Mouse (Mus musculus) liver, adult 2 months (tissue): ENCODE results near the gene Plcg1.

Experiments used
- CTCF ChIP-seq: fragments of 200-500 bp; IDR thresholded peaks from 2 replicates; pipeline ENCODE4 v1.5.1; 2011; ENCODE audit warnings: low read depth, low read length, control low read depth
- POLR2A ChIP-seq: fragments of 200-500 bp; IDR thresholded peaks from 2 replicates; pipeline ENCODE4 v1.6.1; 2011; ENCODE audit warnings: low read length, control low read depth; ENCODE audit not compliant: insufficient read depth; ENCODE audit errors: extremely low read depth

DNA sequence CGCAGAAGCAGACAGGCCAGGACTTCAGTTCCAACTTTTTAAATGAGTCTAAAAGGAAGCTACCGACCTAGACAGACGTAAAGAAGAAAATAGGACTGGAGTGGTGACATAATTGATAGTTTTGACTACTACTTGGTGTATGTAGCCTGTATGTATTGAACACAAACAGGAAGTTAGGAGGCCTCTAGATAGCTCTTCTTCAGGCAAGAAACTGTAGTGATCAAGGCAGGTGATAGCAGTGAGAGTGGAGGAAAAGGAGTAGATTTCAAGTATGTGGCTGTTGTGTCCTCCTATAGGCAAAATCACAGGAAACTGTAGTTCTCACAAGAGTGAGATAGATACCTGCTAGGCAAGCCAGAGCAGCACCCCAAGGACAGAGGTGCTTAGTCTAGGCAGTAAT lies 23.4 kb upstream of the Plcg1 start:
- TF ChIP-seq CTCF (no peak), POLR2A (no peak)
